Mouse (Mus musculus): ENCODE measurements at regions not wholly inside any gene's neighbourhood (a gene's known extent, or its start where the extent isn't known, plus 50 kb on each side); places are given as distances from the start of the nearest gene placed in this dataset.

DNA sequence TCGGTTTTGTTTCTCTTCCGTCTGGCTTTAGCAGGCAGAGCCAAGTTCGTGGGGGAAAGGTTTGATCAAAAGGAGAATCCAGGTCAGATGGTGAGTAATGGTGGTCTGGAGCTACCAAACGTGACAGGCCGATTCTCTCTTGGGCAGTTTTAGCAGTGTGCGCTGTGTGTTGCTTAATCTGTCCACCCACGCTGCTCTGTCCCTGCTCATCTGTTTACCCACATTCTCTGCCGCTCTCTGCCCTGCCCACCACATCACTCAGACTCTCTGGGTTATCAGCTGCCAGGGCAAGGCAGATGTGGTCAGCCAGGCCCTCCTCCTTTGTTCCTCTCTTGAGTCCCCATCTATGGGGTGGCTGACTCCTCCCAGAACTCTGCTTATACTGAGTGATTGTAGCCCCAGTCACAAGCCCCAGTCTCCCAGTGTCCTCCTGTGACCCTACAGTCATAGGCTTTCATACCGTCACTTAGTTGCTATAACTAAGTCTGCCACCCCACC, 424.8 kb upstream of the Smim15 start:
- no peak overlapping the region for H3K4me2 ChIP-seq (ENCODE audit: low read depth, low read length)
- H3K36me3 ChIP-seq (ENCODE audit: control insufficient read depth, insufficient read depth, low read length), result no peaks in the 10 kb centered on the region
- WGBS, result 27% methylated on average over 9 of the region's 9 CpGs
- peaks cover 16% of the 10 kb centered on the region; the same call in 1 of the 2 replicates for H3K4me1 ChIP-seq (ENCODE audit: control insufficient read depth, insufficient read depth, low read length)
- H3K9me3 ChIP-seq (ENCODE audit: control insufficient read depth, low read length), result no peaks in the 10 kb centered on the region
- peak; percentile 58; the same call in 1 of the 2 replicates for ATAC-seq (ENCODE audit: low read depth)
- H3K27ac ChIP-seq (ENCODE audit: low read depth, low read length), result no peak overlapping the region
- no peaks in the 10 kb centered on the region for H3K27me3 ChIP-seq (ENCODE audit: control insufficient read depth, insufficient read depth, low read length)
- H3K4me3 ChIP-seq (ENCODE audit: low read depth, low read length), result no peak overlapping the region
- no peak overlapping the region; the same call in 1 of the 2 replicates for H3K9ac ChIP-seq (replicated peaks; ENCODE audit: low read depth, low read length)

DNA sequence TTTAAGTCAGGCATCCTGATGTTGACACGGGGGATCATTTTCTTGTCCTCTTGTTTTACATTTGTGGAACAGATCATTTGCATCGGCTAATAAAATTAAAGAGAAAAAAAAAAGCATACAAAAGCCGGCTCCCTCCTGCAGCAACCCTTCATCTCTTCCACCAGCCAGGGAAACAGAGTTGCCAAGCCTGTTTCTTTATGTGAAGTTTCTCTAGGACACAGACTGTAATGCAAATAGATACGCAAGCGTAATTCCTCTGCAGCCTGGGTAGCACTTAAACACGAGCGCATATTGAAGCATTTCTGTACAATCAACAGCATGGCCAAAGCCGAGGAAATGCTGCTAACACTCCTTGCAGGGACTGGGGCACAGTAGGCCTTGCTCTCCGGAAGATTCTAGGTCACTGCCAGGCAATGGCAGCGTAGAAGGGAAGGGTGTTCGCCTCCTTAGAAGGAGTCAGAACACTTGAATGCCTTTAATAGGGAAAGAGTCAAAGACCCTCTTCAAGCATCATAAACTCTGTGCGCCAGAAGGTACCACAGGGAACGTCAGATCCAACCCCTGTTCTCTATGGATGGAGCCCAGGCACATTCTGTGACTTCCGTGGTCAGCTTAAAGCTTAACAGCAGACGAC, 425.3 kb upstream of the Smim15 start:
- H3K9ac ChIP-seq (replicated peaks; ENCODE audit: low read depth, low read length), result no peak overlapping the region; the same call in 1 of the 2 replicates
- ATAC-seq (ENCODE audit: low read depth), result peak; percentile 16; the same call in 1 of the 2 replicates
- H3K27ac ChIP-seq (ENCODE audit: low read depth, low read length), result no peak overlapping the region
- H3K4me1 ChIP-seq (ENCODE audit: control insufficient read depth, insufficient read depth, low read length), result peaks cover 16% of the 10 kb centered on the region; the same call in 1 of the 2 replicates
- H3K4me2 ChIP-seq (ENCODE audit: low read depth, low read length), result no peak overlapping the region
- H3K36me3 ChIP-seq (ENCODE audit: control insufficient read depth, insufficient read depth, low read length), result no peaks in the 10 kb centered on the region
- H3K9me3 ChIP-seq (ENCODE audit: control insufficient read depth, low read length), result no peaks in the 10 kb centered on the region
- 22% methylated on average over 15 of the region's 15 CpGs for WGBS
- H3K27me3 ChIP-seq (ENCODE audit: control insufficient read depth, insufficient read depth, low read length), result no peaks in the 10 kb centered on the region
- no peak overlapping the region for H3K4me3 ChIP-seq (ENCODE audit: low read depth, low read length)

DNA sequence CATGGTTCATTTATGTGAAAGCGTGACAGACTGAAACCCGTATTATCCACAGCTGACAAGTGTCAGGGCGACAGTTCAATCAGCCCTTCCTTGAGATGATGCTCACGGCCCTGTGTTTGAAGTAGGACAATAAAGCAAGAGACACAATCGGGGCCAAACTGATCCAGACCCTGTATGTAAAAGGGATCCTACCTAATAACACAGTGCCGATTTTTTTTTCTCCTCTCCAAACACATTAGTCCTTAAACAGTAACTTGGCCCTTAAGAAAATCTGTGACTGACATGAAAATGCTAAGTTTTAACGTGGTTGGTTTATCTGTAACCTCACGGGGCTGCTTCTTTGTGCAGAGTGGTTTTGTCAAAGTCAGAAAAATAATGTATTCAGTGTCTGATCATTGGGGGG, 425.9 kb upstream of the Smim15 start:
- no peak for ATAC-seq (ENCODE audit: low read depth)
- no peaks in the 10 kb centered on the region for H3K36me3 ChIP-seq (ENCODE audit: control insufficient read depth, insufficient read depth, low read length)
- H3K9me3 ChIP-seq (ENCODE audit: control insufficient read depth, low read length), result no peaks in the 10 kb centered on the region
- H3K27ac ChIP-seq (ENCODE audit: low read depth, low read length), result no peak overlapping the region
- 9% methylated on average over 8 of the region's 8 CpGs for WGBS
- no peak overlapping the region for H3K4me3 ChIP-seq (ENCODE audit: low read depth, low read length)
- H3K4me1 ChIP-seq (ENCODE audit: control insufficient read depth, insufficient read depth, low read length), result peaks cover 16% of the 10 kb centered on the region; the same call in 1 of the 2 replicates
- no peaks in the 10 kb centered on the region for H3K27me3 ChIP-seq (ENCODE audit: control insufficient read depth, insufficient read depth, low read length)
- H3K4me2 ChIP-seq (ENCODE audit: low read depth, low read length), result no peak overlapping the region
- no peak overlapping the region for H3K9ac ChIP-seq (replicated peaks; ENCODE audit: low read depth, low read length)

DNA sequence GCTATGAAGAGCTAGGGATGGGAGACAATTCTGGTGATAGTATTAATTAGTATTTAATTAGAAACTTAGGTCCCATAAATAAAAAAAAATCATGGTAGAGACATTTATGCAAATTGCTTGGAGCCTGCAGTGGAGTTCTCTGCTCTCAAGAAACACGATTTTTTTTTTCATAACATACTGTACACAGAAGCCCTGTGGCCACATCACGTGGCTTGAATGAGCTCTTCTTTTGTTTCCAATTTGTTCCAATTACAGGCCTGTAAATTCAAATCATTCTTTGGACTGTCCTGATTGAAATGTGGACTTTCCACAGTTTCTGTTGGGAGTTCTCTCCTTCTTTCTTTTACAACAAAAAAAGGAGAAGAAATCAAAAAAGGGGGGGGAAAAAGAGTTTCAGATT, 426.7 kb upstream of the Smim15 start:
- Histone ChIP-seq H3K36me3 (ENCODE audit: control insufficient read depth, insufficient read depth, low read length) (no peaks in the 10 kb centered on the region), H3K27me3 (ENCODE audit: control insufficient read depth, insufficient read depth, low read length) (no peaks in the 10 kb centered on the region), H3K9me3 (ENCODE audit: control insufficient read depth, low read length) (no peaks in the 10 kb centered on the region), H3K4me1 (ENCODE audit: control insufficient read depth, insufficient read depth, low read length) (peaks cover 16% of the 10 kb centered on the region; the same call in 1 of the 2 replicates), H3K9ac (replicated peaks; ENCODE audit: low read depth, low read length) (no peak overlapping the region), H3K4me3 (ENCODE audit: low read depth, low read length) (no peak overlapping the region), H3K27ac (ENCODE audit: low read depth, low read length) (no peak overlapping the region), H3K4me2 (ENCODE audit: low read depth, low read length) (no peak overlapping the region)
- ATAC-seq (ENCODE audit: low read depth), result peak; percentile 58; the same call in 1 of the 2 replicates
- WGBS, result 22% methylated on average over 2 of the region's 2 CpGs

DNA sequence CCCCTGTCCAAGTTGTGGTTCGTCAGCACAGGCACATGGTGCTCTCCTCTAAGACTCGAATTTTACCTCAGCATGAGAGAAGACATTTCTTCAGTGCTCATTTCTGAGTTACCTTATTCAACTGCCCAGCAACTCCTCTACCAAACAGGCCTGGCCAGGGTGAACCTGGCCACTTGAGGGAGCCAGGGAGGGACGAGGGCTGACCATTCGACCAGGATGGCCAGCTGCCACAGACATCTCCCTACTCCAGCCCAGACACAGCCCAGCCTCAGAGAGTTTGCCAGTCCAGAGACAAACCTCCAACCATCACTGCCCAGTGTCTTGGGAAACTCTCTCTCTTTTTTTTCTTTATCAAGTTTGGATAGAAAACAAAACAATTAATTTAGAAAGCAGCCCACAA, 427.5 kb upstream of the Smim15 start:
- H3K9ac ChIP-seq (replicated peaks; ENCODE audit: low read depth, low read length), result no peak overlapping the region
- H3K9me3 ChIP-seq (ENCODE audit: control insufficient read depth, low read length), result no peaks in the 10 kb centered on the region
- no peaks in the 10 kb centered on the region for H3K27me3 ChIP-seq (ENCODE audit: control insufficient read depth, insufficient read depth, low read length)
- 83% methylated on average over 4 of the region's 4 CpGs for WGBS
- no peak overlapping the region for H3K4me2 ChIP-seq (ENCODE audit: low read depth, low read length)
- no peak for ATAC-seq (ENCODE audit: low read depth)
- no peaks in the 10 kb centered on the region for H3K36me3 ChIP-seq (ENCODE audit: control insufficient read depth, insufficient read depth, low read length)
- peaks cover 16% of the 10 kb centered on the region; the same call in 1 of the 2 replicates for H3K4me1 ChIP-seq (ENCODE audit: control insufficient read depth, insufficient read depth, low read length)
- H3K4me3 ChIP-seq (ENCODE audit: low read depth, low read length), result no peak overlapping the region
- H3K27ac ChIP-seq (ENCODE audit: low read depth, low read length), result no peak overlapping the region

DNA sequence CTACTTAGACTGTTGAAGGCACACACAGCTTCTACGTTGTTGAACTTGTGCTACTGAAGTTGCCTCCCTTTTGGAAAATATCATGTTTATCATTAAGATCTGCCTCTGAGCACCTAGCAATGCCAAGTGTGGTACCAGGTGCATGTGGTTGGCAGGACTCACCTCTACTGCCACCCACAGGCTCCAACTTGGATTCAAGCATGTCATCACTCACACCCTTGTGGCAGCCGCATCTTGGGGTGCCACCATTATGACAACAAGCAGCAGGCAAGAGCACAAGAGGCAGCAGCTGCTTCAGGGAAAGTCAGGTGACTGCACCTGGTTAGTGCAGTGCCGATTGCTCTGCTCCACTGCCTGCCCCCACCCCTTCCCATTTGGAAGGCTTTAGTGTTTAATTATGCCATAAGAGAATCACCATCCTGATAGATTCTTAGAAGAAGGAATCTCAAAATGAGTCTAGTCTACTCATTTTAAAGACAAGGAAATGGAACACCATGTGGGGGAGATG, 435.2 kb upstream of the Smim15 start:
- Histone ChIP-seq H3K27me3 (ENCODE audit: control insufficient read depth, insufficient read depth, low read length) (no peaks in the 10 kb centered on the region), H3K4me2 (ENCODE audit: low read depth, low read length) (no peak overlapping the region), H3K9me3 (ENCODE audit: control insufficient read depth, low read length) (no peaks in the 10 kb centered on the region), H3K4me3 (ENCODE audit: low read depth, low read length) (no peak overlapping the region), H3K36me3 (ENCODE audit: control insufficient read depth, insufficient read depth, low read length) (no peaks in the 10 kb centered on the region), H3K27ac (ENCODE audit: low read depth, low read length) (no peak overlapping the region), H3K9ac (replicated peaks; ENCODE audit: low read depth, low read length) (no peak overlapping the region), H3K4me1 (ENCODE audit: control insufficient read depth, insufficient read depth, low read length) (no peaks in the 10 kb centered on the region)
- ATAC-seq (ENCODE audit: low read depth), result no peak
- WGBS, result 74% methylated on average over 3 of the region's 3 CpGs

DNA sequence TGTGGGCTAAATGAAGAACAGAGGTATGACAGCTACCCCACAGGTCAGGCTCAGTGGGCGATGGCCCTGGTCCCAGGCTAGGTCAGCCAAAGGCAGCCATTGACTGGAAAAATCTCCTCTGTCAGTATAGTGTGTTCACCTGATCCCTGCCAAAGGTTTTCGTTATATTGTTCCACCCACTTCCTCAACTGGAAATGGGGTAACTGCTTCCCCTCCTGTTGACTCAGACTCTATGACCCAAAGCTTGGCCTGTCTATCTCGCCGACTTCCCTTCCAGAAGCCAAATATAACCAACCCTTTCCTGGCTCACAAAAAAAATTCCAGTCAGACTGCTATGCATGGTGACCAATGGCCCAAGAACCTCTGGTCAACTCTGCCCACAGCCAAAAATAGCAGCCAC, 437.0 kb upstream of the Smim15 start:
- H3K9me3 ChIP-seq (ENCODE audit: control insufficient read depth, low read length), result no peaks in the 10 kb centered on the region

DNA sequence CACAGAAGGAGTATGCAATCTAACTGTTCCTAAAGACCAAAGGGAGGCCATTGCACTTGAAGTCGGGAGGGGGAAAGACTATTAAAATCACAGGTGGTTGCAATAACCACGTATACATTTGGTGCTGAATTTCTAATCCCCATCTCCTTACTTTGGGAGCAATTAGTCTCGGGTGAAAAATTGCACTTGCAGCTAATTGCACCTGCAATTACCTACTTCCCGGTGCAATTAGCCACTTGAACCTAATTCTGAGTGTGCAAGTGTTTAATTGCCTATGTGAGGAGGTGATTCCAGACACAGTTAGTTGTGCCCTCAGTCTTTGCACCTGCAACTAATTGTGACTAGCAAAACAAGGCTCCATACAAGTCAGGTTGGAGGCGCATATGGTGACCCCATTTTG, 442.1 kb upstream of the Smim15 start:
- no peaks in the 10 kb centered on the region for H3K36me3 ChIP-seq (ENCODE audit: control insufficient read depth, insufficient read depth, low read length)
- no peaks in the 10 kb centered on the region for H3K9me3 ChIP-seq (ENCODE audit: control insufficient read depth, low read length)
- no peaks in the 10 kb centered on the region for H3K27me3 ChIP-seq (ENCODE audit: control insufficient read depth, insufficient read depth, low read length)
- ATAC-seq (ENCODE audit: low read depth), result no peak
- H3K27ac ChIP-seq (ENCODE audit: low read depth, low read length), result no peak overlapping the region
- H3K4me1 ChIP-seq (ENCODE audit: control insufficient read depth, insufficient read depth, low read length), result peaks cover 9% of the 10 kb centered on the region; the same call in 1 of the 2 replicates
- H3K4me3 ChIP-seq (ENCODE audit: low read depth, low read length), result no peak overlapping the region
- no peak overlapping the region for H3K4me2 ChIP-seq (ENCODE audit: low read depth, low read length)
- H3K9ac ChIP-seq (replicated peaks; ENCODE audit: low read depth, low read length), result no peak overlapping the region
- WGBS, result 31% methylated on average over 5 of the region's 5 CpGs

More for the DNA sequence above, 437.0 kb upstream of the Smim15 start:
- Histone ChIP-seq H3K36me3 (ENCODE audit: control insufficient read depth, insufficient read depth, low read length) (no peaks in the 10 kb centered on the region), H3K4me2 (ENCODE audit: low read depth, low read length) (no peak overlapping the region), H3K4me3 (ENCODE audit: low read depth, low read length) (no peak overlapping the region), H3K27ac (ENCODE audit: low read depth, low read length) (no peak overlapping the region), H3K9ac (replicated peaks; ENCODE audit: low read depth, low read length) (no peak overlapping the region), H3K4me1 (ENCODE audit: control insufficient read depth, insufficient read depth, low read length) (no peaks in the 10 kb centered on the region), H3K27me3 (ENCODE audit: control insufficient read depth, insufficient read depth, low read length) (no peaks in the 10 kb centered on the region)
- WGBS, result 91% methylated on average over 4 of the region's 4 CpGs
- no peak for ATAC-seq (ENCODE audit: low read depth)

DNA sequence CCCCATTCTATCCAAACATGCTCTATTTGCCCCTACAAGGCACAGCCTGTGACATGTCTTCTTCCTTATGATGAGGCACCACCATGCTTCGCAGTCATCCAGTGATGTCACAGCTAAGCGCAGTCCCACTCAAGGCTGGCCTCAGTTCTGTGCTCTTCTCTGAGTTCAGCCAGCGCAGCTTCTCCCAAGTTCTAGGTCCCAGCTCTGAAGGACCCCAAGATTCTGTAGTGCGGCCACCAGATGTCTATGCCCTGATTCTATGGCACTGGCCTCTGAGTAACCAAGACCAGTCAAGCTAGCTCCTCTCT, 443.2 kb upstream of the Smim15 start:
- H3K4me3 ChIP-seq (ENCODE audit: low read depth, low read length), result no peak overlapping the region
- no peak for ATAC-seq (ENCODE audit: low read depth)
- H3K27me3 ChIP-seq (ENCODE audit: control insufficient read depth, insufficient read depth, low read length), result no peaks in the 10 kb centered on the region
- no peak overlapping the region for H3K27ac ChIP-seq (ENCODE audit: low read depth, low read length)
- 92% methylated on average over 4 of the region's 4 CpGs for WGBS
- H3K36me3 ChIP-seq (ENCODE audit: control insufficient read depth, insufficient read depth, low read length), result no peaks in the 10 kb centered on the region
- no peaks in the 10 kb centered on the region for H3K9me3 ChIP-seq (ENCODE audit: control insufficient read depth, low read length)
- H3K9ac ChIP-seq (replicated peaks; ENCODE audit: low read depth, low read length), result no peak overlapping the region
- peaks cover 9% of the 10 kb centered on the region; the same call in 1 of the 2 replicates for H3K4me1 ChIP-seq (ENCODE audit: control insufficient read depth, insufficient read depth, low read length)
- H3K4me2 ChIP-seq (ENCODE audit: low read depth, low read length), result no peak overlapping the region

Data from neural tube, embryonic 14.5 days (tissue).